Mouse (Mus musculus): ENCODE measurements at regions not wholly inside any gene's neighbourhood (a gene's known extent, or its start where the extent isn't known, plus 50 kb on each side); places are given as distances from the start of the nearest gene placed in this dataset.
A peak's percentile ranks its signal among the peaks of the same experiment; 100 is the strongest.
"Not testable (repeated sequence)": the region's sequence is repeated elsewhere in the genome, so short reads cannot be mapped to it uniquely, and the experiment has no call there.

- not testable (repeated sequence) for DNase-seq
These were observed 166.0 kb upstream of the Gm5538 start for GRCm38 (mm10) chr3:59563486-59564006.

GRCm38 (mm10) chr3:59542621-59543020, 187.0 kb upstream of the Gm5538 start:
- DNase-seq: no peak

- DNase-seq: not testable (repeated sequence)
These were observed 189.0 kb upstream of the Gm5538 start for GRCm38 (mm10) chr3:59540547-59540946.

- not testable (repeated sequence) for DNase-seq
These were observed 189.7 kb upstream of the Gm5538 start for GRCm38 (mm10) chr3:59539893-59540292.

GRCm38 (mm10) chr3:59531311-59531834, 187.2 kb upstream of the Igsf10 start:
- no peak for DNase-seq

GRCm38 (mm10) chr3:59530592-59531310, 186.6 kb upstream of the Igsf10 start:
- no peak for DNase-seq

- no peak for DNase-seq
These were observed 176.6 kb upstream of the Igsf10 start for GRCm38 (mm10) chr3:59520766-59521165.

GRCm38 (mm10) chr3:59478095-59478494, 133.9 kb upstream of the Igsf10 start:
- DNase-seq: no peak

GRCm38 (mm10) chr3:59477441-59478061, 133.4 kb upstream of the Igsf10 start:
- DNase-seq: no peak

- no peak for DNase-seq
These were observed 124.8 kb upstream of the Igsf10 start for GRCm38 (mm10) chr3:59468956-59469355.

GRCm38 (mm10) chr3:59462341-59463158, 118.4 kb upstream of the Igsf10 start:
- no peak for DNase-seq

GRCm38 (mm10) chr3:59456938-59457337, 112.7 kb upstream of the Igsf10 start:
- no peak for DNase-seq

- no peak for DNase-seq
These were observed 106.9 kb upstream of the Igsf10 start for GRCm38 (mm10) chr3:59451084-59451483.

GRCm38 (mm10) chr3:59423621-59424020, 79.4 kb upstream of the Igsf10 start:
- DNase-seq: no peak

- DNase-seq: no peak
These were observed 64.9 kb upstream of the Igsf10 start for GRCm38 (mm10) chr3:59409131-59409530.

GRCm38 (mm10) chr3:59406035-59406434, 61.8 kb upstream of the Igsf10 start:
- peak; percentile 79 for DNase-seq

- DNase-seq: peak; percentile 76
These were observed 57.7 kb upstream of the Igsf10 start for GRCm38 (mm10) chr3:59401856-59402255.

- DNase-seq: no peak
These were observed 57.2 kb upstream of the Igsf10 start for GRCm38 (mm10) chr3:59401425-59401824.
